Mouse (Mus musculus): ENCODE data around the gene Efs. TPM values are rescaled to one million over a fixed set of nuclear protein-coding genes. Genes with fewer than 3 reads are reported as not detected.
A peak's percentile ranks its signal among the peaks of the same experiment; 100 is the strongest.

Efs gene
- total and polyA plus RNA-seq, 3 experiments, result 1.9 to 5.1 (median 3.0) TPM

DNA sequence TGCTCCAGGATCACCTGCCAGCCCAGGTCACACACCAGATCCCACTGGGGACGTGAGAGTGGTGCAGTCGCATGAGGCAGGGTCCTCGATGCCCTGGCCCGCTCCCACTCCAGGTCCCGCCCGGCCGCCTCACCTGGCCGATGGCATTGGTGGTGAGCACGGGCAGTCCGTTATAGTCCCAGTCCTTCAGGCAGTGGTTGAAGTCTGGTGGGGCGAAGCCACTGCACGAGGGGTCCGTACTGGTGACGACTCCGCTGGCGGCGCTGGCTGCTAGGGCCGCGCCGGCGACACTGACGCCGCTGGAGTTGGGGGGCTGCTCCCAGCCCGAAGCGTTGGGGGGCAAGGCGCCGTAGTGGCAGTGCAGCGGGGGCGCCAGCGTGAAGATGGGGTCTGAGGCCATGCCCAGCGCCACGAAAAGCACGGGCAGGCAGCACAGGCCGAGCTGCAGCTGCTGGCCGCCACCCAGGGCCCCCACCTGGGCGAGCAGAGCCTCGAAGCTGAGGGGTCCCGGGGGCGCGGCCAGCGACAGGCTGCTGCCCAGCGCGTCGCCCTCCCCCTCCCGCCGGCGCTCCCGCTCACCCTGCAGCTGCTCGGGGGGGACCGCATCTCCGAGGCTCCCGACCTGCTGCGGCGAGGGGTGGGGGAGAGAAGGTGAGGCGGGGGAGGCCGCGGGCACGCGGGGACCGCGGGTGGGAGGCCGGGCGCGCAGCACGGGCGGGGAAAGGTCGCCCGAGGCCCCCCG, 13.6 kb downstream of the Efs start:
- no peaks in the 10 kb centered on the region for H3K79me2 ChIP-seq (replicated peaks; ENCODE audit: control insufficient read depth, insufficient read depth, low read length)
- WGBS, result 7% methylated on average over 58 of the region's 69 CpGs
- H3K9ac ChIP-seq (ENCODE audit: low read depth, low read length), result peak overlapping the region; percentile 91
- peak overlapping the region; percentile 36 for H3K27ac ChIP-seq
- TF ChIP-seq CTCF (IDR thresholded peaks at IDR 0.05), result no peak
- TF ChIP-seq POLR2A (IDR thresholded peaks at IDR 0.05; ENCODE audit: insufficient read depth, low read depth, low read length), result no peak
- TF ChIP-seq EP300 (IDR thresholded peaks at IDR 0.05; ENCODE audit: insufficient read depth, low read depth, low read length), result no peak
- H3K27me3 ChIP-seq (ENCODE audit: control insufficient read depth, insufficient read depth, low read length), result peaks cover 3% of the 10 kb centered on the region; the same call in 1 of the 2 replicates
- peaks cover 5% of the 10 kb centered on the region for H3K4me1 ChIP-seq (ENCODE audit: control insufficient read depth, insufficient read depth, low read length)
- no peak for DNase-seq
- no peaks in the 10 kb centered on the region for H3K36me3 ChIP-seq (ENCODE audit: control insufficient read depth, insufficient read depth, low read length)
- peak overlapping the region; percentile 93 for H3K4me3 ChIP-seq
- intact Hi-C loops (cut with DNase I), result no loop called here

DNA sequence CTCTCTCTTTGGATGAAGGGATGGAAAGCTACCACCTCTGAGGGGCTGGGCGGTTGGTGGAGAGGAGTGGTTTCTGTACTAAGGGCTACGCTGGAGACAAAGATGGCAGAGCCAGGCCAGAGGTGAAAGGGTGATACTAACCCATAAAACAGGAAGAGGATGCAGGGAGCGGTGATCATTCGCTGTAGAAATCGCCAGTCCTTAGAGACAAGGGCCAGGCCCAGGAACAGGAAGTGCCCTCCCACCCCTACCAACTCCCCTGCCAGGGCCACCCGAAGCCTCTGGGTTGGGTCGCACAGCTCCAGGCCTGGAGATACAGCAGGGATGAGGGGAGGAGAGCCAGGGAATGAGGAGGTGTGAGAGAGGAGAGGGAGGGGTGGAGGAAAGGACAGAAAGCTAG, 17.2 kb downstream of the Efs start:
- Histone ChIP-seq H3K4me3 (no peak overlapping the region), H3K27ac (no peak overlapping the region), H3K4me1 (ENCODE audit: control insufficient read depth, insufficient read depth, low read length) (peaks cover 5% of the 10 kb centered on the region), H3K79me2 (replicated peaks; ENCODE audit: control insufficient read depth, insufficient read depth, low read length) (no peaks in the 10 kb centered on the region), H3K36me3 (ENCODE audit: control insufficient read depth, insufficient read depth, low read length) (no peaks in the 10 kb centered on the region), H3K9ac (ENCODE audit: low read depth, low read length) (no peak overlapping the region), H3K27me3 (ENCODE audit: control insufficient read depth, insufficient read depth, low read length) (peaks cover 3% of the 10 kb centered on the region; the same call in 1 of the 2 replicates)
- TF ChIP-seq CTCF (IDR thresholded peaks at IDR 0.05), result no peak
- TF ChIP-seq EP300 (IDR thresholded peaks at IDR 0.05; ENCODE audit: insufficient read depth, low read depth, low read length), result no peak
- TF ChIP-seq POLR2A (IDR thresholded peaks at IDR 0.05; ENCODE audit: insufficient read depth, low read depth, low read length), result no peak
- WGBS, result 57% methylated on average over 7 of the region's 7 CpGs
- intact Hi-C loops (cut with DNase I), result no loop called here
- DNase-seq, result no peak

DNA sequence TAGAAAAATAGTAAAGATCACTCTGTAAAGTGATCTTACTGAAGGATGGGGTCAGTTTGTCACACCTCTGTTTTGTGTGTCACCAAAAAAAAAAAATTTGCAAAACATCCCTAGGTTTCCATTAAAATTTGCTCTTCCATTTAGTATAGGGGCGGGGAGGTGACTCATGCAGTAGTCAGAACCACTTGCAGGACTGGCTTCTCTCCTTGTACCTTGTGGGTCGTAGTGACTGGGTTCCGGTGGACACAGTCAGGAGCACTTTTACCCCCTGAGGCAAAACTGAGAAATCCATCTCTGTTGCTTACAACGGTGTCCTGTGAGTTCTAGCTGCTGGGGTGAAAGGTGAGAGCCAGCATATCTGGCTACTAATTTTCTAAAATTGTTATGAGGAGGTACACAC, 22.3 kb downstream of the Efs start:
- Histone ChIP-seq H3K4me3 (no peak overlapping the region), H3K27ac (no peak overlapping the region), H3K9ac (ENCODE audit: low read depth, low read length) (no peak overlapping the region), H3K27me3 (ENCODE audit: control insufficient read depth, insufficient read depth, low read length) (no peaks in the 10 kb centered on the region), H3K79me2 (replicated peaks; ENCODE audit: control insufficient read depth, insufficient read depth, low read length) (no peaks in the 10 kb centered on the region), H3K36me3 (ENCODE audit: control insufficient read depth, insufficient read depth, low read length) (no peaks in the 10 kb centered on the region), H3K4me1 (ENCODE audit: control insufficient read depth, insufficient read depth, low read length) (peaks cover 1% of the 10 kb centered on the region)
- 95% methylated on average over 4 of the region's 4 CpGs for WGBS
- DNase-seq, result no peak
- TF ChIP-seq CTCF (IDR thresholded peaks at IDR 0.05) (no peak), EP300 (IDR thresholded peaks at IDR 0.05; ENCODE audit: insufficient read depth, low read depth, low read length) (no peak), POLR2A (IDR thresholded peaks at IDR 0.05; ENCODE audit: insufficient read depth, low read depth, low read length) (no peak)
- intact Hi-C loops (cut with DNase I), result no loop called here

DNA sequence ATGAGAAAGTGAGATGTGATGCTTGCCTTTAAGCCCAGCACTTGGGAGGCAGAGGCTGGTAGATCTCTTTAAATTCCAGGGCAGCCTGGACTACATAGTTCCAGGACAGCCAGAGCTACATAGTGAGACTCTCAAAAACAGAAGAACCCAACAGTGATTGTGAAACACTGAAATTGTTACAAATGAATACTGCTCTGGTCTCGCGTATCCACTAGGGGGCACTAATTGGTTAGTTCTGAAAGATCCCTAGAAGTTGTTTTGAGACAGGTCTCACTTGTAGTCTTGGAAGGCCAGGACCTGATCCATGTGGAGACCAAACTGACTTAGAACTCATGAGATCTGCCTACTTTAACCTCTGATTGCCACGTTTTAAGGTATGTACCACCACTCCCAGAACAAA, 25.5 kb downstream of the Efs start:
- Histone ChIP-seq H3K27me3 (ENCODE audit: control insufficient read depth, insufficient read depth, low read length) (no peaks in the 10 kb centered on the region), H3K79me2 (replicated peaks; ENCODE audit: control insufficient read depth, insufficient read depth, low read length) (no peaks in the 10 kb centered on the region), H3K4me1 (ENCODE audit: control insufficient read depth, insufficient read depth, low read length) (peaks cover 1% of the 10 kb centered on the region), H3K4me3 (no peak overlapping the region), H3K27ac (no peak overlapping the region), H3K9ac (ENCODE audit: low read depth, low read length) (no peak overlapping the region; the same call in 1 of the 2 replicates), H3K36me3 (ENCODE audit: control insufficient read depth, insufficient read depth, low read length) (peaks cover 7% of the 10 kb centered on the region)
- WGBS, result 1% methylated on average over 3 of the region's 3 CpGs
- DNase-seq, result peak in 1 of 2 experiments; percentile 56
- intact Hi-C loops (cut with DNase I), result loop anchor here (1.0 to 2.0 kb wide), 3 partner anchors 16 to 114 kb away; partner anchors contain the start of gene Ngdn
- no peak for TF ChIP-seq EP300 (IDR thresholded peaks at IDR 0.05; ENCODE audit: insufficient read depth, low read depth, low read length)
- peak; percentile 92 for TF ChIP-seq CTCF (IDR thresholded peaks at IDR 0.05)
- 0 out of 2 replicates have a peak, but pooled peaks have one; percentile 29 for TF ChIP-seq POLR2A (IDR thresholded peaks at IDR 0.05; ENCODE audit: insufficient read depth, low read depth, low read length)

DNA sequence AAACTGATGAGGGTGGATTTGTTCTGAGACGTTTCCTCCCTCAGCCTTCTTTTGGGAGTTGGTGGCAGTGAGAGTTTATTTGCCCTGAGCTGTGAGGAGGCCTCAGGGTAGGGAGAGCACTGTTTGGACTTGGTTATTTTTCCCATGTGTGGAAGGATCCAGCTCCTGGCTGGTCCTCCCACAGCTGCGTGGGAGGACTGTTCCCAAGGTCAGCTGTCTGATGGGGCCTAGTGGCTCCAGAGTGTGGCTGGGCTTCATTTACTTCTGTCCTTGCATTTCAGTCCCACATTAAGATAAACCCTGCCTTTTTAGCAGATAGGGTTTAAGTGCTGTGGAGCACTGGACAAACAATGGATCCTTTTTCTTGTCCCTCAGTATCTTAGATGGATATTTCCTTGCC, 28.5 kb downstream of the Efs start:
- 32% methylated on average over 2 of the region's 2 CpGs for WGBS
- H3K9ac ChIP-seq (ENCODE audit: low read depth, low read length), result no peak overlapping the region
- no peaks in the 10 kb centered on the region for H3K27me3 ChIP-seq (ENCODE audit: control insufficient read depth, insufficient read depth, low read length)
- peaks cover 14% of the 10 kb centered on the region for H3K36me3 ChIP-seq (ENCODE audit: control insufficient read depth, insufficient read depth, low read length)
- H3K4me1 ChIP-seq (ENCODE audit: control insufficient read depth, insufficient read depth, low read length), result peaks cover 4% of the 10 kb centered on the region
- DNase-seq, result no peak
- H3K79me2 ChIP-seq (replicated peaks; ENCODE audit: control insufficient read depth, insufficient read depth, low read length), result peaks cover 2% of the 10 kb centered on the region
- H3K27ac ChIP-seq, result no peak overlapping the region
- TF ChIP-seq POLR2A (IDR thresholded peaks at IDR 0.05; ENCODE audit: insufficient read depth, low read depth, low read length) (no peak), CTCF (IDR thresholded peaks at IDR 0.05) (no peak), EP300 (IDR thresholded peaks at IDR 0.05; ENCODE audit: insufficient read depth, low read depth, low read length) (no peak)
- intact Hi-C loops (cut with DNase I), result no loop called here
- no peak overlapping the region for H3K4me3 ChIP-seq

Measured in heart, adult 2 months (tissue).